Mouse (Mus musculus): Measurements from ENCODE around the gene Olfr1181.
"Not testable (repeated sequence)": the region's sequence is repeated elsewhere in the genome, so short reads cannot be mapped to it uniquely, and the experiment has no call there.

The Olfr1181 gene

DNA sequence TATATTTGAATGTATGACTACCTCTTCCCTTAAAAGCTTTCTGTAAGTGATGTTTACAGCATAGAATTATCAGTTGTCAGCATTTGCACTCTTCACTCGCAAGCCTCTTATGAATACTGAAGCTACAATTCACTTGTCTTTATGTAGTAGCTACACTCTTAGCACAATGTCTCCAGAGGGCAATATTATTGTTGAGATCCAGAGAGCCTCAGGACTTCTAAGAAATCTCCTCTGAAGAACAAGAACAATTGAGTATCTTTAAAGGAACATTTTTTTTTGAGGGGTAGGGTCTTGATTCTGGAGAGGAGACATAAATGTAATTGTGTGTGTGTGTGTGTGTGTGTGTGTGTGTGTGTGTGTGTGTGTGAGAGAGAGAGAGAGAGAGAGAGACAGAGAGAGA, at the start of gene Olfr1181:
TSS of gene Olfr1181 (minus strand) at position 101 of the 400 bp plus-strand sequence.
- no peak for DNase-seq

DNA sequence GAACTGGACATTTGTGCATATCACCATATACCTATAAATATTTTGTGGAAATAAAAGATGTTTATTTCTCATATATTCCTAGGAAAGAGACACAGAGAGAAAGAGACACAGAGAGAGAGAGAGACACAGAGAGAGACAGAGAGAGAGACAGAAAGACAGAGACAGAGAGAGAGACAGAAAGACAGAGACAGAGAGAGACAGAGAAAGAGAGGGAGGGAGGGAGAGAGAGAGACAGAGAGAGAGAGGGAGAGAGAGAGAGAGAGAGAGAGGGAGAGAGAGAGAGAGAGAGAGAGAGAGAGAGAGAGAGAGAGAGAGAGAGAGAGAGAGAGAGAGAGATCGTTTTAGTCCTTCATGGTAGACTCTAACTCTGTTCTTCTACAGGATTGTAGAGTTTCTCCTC, 28.6 kb upstream of the Olfr1181 start, which contains the start of gene Olfr1183:
TSS of gene Olfr1183 (plus strand) at position 301 of the 400 bp plus-strand sequence.
- not testable (repeated sequence) for DNase-seq

DNA sequence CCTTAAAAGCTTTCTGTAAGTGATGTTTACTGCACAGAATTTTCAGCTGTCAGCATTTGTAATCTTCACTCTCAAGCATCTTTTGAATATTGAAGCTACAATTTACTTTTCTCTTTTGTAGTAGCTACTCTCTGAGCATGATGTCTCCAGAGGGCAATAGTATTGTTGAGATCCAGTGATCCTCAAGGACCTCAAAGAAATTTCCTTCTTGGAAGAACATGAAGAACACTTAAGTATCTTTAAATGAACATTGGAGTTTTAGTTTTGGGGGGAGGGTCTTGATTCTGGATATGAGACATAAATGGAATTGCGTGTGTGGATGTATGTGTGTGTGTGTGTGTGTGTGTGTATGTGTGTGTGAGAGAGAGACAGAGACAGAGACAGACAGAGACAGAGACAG, 23.1 kb upstream of the Olfr1181 start, which contains the start of gene Gm13757:
TSS of gene Gm13757 (minus strand) at position 101 of the 400 bp plus-strand sequence.
- no peak for DNase-seq

DNA sequence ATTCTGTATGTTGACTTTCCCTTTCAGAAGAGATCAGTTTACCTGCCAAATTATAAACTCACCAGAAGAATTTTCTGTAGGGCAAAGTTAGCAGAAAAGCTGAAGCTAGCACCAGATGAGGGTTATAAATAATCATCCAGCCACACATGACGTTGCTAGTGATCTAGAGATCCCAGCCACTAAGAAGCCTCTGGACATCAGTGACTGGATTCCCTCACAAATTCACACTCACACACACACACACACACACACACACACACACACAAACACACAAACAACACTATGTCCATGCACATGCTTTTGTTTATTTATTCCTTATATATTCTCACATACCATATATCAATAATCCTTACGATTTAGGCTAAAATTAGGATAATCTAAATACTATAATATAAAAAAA, 6.9 kb downstream of the Olfr1181 start, which contains the start of gene Olfr1180:
TSS of gene Olfr1180 (minus strand) at position 101 of the 400 bp plus-strand sequence.
- no peak for DNase-seq

DNA sequence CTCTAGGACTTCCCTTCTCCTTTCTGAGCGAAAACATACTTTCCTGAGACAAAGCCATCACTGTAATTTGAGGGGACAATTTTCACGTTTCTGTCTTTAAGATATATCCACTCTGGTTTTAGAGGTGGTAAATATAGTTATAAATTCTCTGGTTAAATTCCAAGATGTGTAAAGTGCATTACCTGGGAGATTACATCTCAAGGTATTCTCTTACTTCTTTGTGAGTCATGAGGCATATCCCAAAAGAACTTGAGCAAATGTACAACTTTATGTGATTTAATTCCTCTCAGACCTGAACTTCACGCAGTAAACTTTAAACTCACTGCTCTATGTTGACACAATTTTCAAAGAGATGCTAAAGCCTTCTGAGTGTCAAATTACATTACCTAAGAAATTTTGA, 19.6 kb downstream of the Olfr1181 start, which contains the start of gene Olfr1179:
TSS of gene Olfr1179 (minus strand) at position 101 of the 400 bp plus-strand sequence.
- DNase-seq, result no peak

DNA sequence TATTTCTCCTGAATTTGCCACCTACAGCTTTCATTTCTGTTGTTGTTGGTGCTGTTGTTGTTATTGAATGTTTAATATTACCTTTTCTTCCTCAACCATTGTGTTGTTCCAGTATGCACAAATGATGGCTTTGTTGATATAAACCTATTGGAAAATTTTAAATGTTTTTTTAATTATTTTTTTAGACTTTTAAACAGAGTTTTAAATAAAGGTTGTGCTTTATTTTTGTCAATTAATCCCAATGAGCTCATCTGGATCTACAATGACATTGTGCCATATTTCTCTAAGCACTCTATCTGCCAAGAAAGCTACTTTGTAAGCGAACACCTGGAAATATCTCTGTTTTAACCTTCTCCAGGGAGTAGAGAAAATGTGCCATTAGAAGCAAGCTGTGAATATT, 39.2 kb downstream of the Olfr1181 start, which contains the start of gene Olfr1178:
TSS of gene Olfr1178 (plus strand) at position 301 of the 400 bp plus-strand sequence.
- DNase-seq, result no peak
